Mouse (Mus musculus): Measurements from ENCODE around the gene Ralgapa2. TPM values are rescaled to one million over a fixed set of nuclear protein-coding genes. Genes with fewer than 3 reads are reported as not detected.

Gene Ralgapa2
- polyA plus RNA-seq, 1 experiment from 2014 or later, result 12.4 TPM

- Histone ChIP-seq H3K9ac (ENCODE audit: low read depth, low read length) (no peak overlapping the region), H3K27me3 (ENCODE audit: control insufficient read depth, insufficient read depth, low read depth, low read length) (no peaks in the 10 kb centered on the region), H3K36me3 (ENCODE audit: control insufficient read depth, insufficient read depth, low read length) (peaks cover 3% of the 10 kb centered on the region; the same call in 1 of the 2 replicates), H3K4me3 (ENCODE audit: low read depth, low read length) (no peak overlapping the region), H3K4me2 (ENCODE audit: low read length) (no peak overlapping the region), H3K27ac (ENCODE audit: low read length) (no peak overlapping the region), H3K4me1 (ENCODE audit: control insufficient read depth, insufficient read depth, low read length) (peaks cover 14% of the 10 kb centered on the region), H3K9me3 (replicated peaks; ENCODE audit: control insufficient read depth, low read length, poor library complexity, severe bottlenecking) (no peaks in the 10 kb centered on the region)
- ATAC-seq, result no peak
- 96% methylated on average over 2 of the region's 2 CpGs for WGBS
These were observed 190.1 kb downstream of the Ralgapa2 start for GRCm38 (mm10) chr2:146322019-146322418.

- H3K9me3 ChIP-seq (replicated peaks; ENCODE audit: control insufficient read depth, low read length, poor library complexity, severe bottlenecking), result no peaks in the 10 kb centered on the region
- H3K4me1 ChIP-seq (ENCODE audit: control insufficient read depth, insufficient read depth, low read length), result peaks cover 14% of the 10 kb centered on the region
- H3K36me3 ChIP-seq (ENCODE audit: control insufficient read depth, insufficient read depth, low read length), result peaks cover 3% of the 10 kb centered on the region; the same call in 1 of the 2 replicates
- H3K27me3 ChIP-seq (ENCODE audit: control insufficient read depth, insufficient read depth, low read depth, low read length), result no peaks in the 10 kb centered on the region
- H3K27ac ChIP-seq (ENCODE audit: low read length), result no peak overlapping the region
- 89% methylated on average over 2 of the region's 2 CpGs for WGBS
- no peak overlapping the region for H3K9ac ChIP-seq (ENCODE audit: low read depth, low read length)
- H3K4me2 ChIP-seq (ENCODE audit: low read length), result no peak overlapping the region
- no peak for ATAC-seq
- no peak overlapping the region for H3K4me3 ChIP-seq (ENCODE audit: low read depth, low read length)
These were observed 191.5 kb downstream of the Ralgapa2 start for GRCm38 (mm10) chr2:146320666-146321065.

- Histone ChIP-seq H3K4me2 (ENCODE audit: low read length) (no peak overlapping the region), H3K36me3 (ENCODE audit: control insufficient read depth, insufficient read depth, low read length) (no peaks in the 10 kb centered on the region), H3K27me3 (ENCODE audit: control insufficient read depth, insufficient read depth, low read depth, low read length) (no peaks in the 10 kb centered on the region), H3K9ac (ENCODE audit: low read depth, low read length) (no peak overlapping the region), H3K9me3 (replicated peaks; ENCODE audit: control insufficient read depth, low read length, poor library complexity, severe bottlenecking) (no peaks in the 10 kb centered on the region), H3K4me3 (ENCODE audit: low read depth, low read length) (no peak overlapping the region), H3K27ac (ENCODE audit: low read length) (no peak overlapping the region), H3K4me1 (ENCODE audit: control insufficient read depth, insufficient read depth, low read length) (0 out of 2 replicates have a peak, but pooled peaks cover 2% of the 10 kb centered on the region)
- WGBS, result 69% methylated on average over 5 of the region's 5 CpGs
- ATAC-seq, result no peak
These were observed 197.4 kb downstream of the Ralgapa2 start for GRCm38 (mm10) chr2:146314751-146315150.

- Histone ChIP-seq H3K27ac (ENCODE audit: low read length) (no peak overlapping the region), H3K4me3 (ENCODE audit: low read depth, low read length) (no peak overlapping the region), H3K27me3 (ENCODE audit: control insufficient read depth, insufficient read depth, low read depth, low read length) (no peaks in the 10 kb centered on the region), H3K9ac (ENCODE audit: low read depth, low read length) (no peak overlapping the region), H3K36me3 (ENCODE audit: control insufficient read depth, insufficient read depth, low read length) (no peaks in the 10 kb centered on the region), H3K4me1 (ENCODE audit: control insufficient read depth, insufficient read depth, low read length) (0 out of 2 replicates have a peak, but pooled peaks cover 2% of the 10 kb centered on the region), H3K4me2 (ENCODE audit: low read length) (no peak overlapping the region), H3K9me3 (replicated peaks; ENCODE audit: control insufficient read depth, low read length, poor library complexity, severe bottlenecking) (no peaks in the 10 kb centered on the region)
- WGBS, result 62% methylated on average over 4 of the region's 4 CpGs
- ATAC-seq, result no peak
These were observed 198.3 kb downstream of the Ralgapa2 start for GRCm38 (mm10) chr2:146313811-146314210.

- Histone ChIP-seq H3K9me3 (replicated peaks; ENCODE audit: control insufficient read depth, low read length, poor library complexity, severe bottlenecking) (no peaks in the 10 kb centered on the region), H3K4me1 (ENCODE audit: control insufficient read depth, insufficient read depth, low read length) (0 out of 2 replicates have a peak, but pooled peaks cover 2% of the 10 kb centered on the region), H3K36me3 (ENCODE audit: control insufficient read depth, insufficient read depth, low read length) (no peaks in the 10 kb centered on the region), H3K4me3 (ENCODE audit: low read depth, low read length) (no peak overlapping the region), H3K9ac (ENCODE audit: low read depth, low read length) (no peak overlapping the region), H3K27ac (ENCODE audit: low read length) (no peak overlapping the region), H3K4me2 (ENCODE audit: low read length) (no peak overlapping the region), H3K27me3 (ENCODE audit: control insufficient read depth, insufficient read depth, low read depth, low read length) (no peaks in the 10 kb centered on the region)
- WGBS, result 97% methylated on average over 3 of the region's 3 CpGs
- ATAC-seq, result no peak
These were observed 201.4 kb downstream of the Ralgapa2 start for GRCm38 (mm10) chr2:146310760-146311159.

GRCm38 (mm10) chr2:146310291-146310690, 201.9 kb downstream of the Ralgapa2 start:
- H3K27me3 ChIP-seq (ENCODE audit: control insufficient read depth, insufficient read depth, low read depth, low read length), result no peaks in the 10 kb centered on the region
- H3K4me3 ChIP-seq (ENCODE audit: low read depth, low read length), result no peak overlapping the region
- no peak overlapping the region for H3K27ac ChIP-seq (ENCODE audit: low read length)
- H3K36me3 ChIP-seq (ENCODE audit: control insufficient read depth, insufficient read depth, low read length), result no peaks in the 10 kb centered on the region
- no peak overlapping the region for H3K4me2 ChIP-seq (ENCODE audit: low read length)
- WGBS, result 47% methylated on average over 6 of the region's 6 CpGs
- no peaks in the 10 kb centered on the region for H3K9me3 ChIP-seq (replicated peaks; ENCODE audit: control insufficient read depth, low read length, poor library complexity, severe bottlenecking)
- H3K9ac ChIP-seq (ENCODE audit: low read depth, low read length), result no peak overlapping the region
- H3K4me1 ChIP-seq (ENCODE audit: control insufficient read depth, insufficient read depth, low read length), result 0 out of 2 replicates have a peak, but pooled peaks cover 2% of the 10 kb centered on the region
- ATAC-seq, result peak; percentile 48; the same call in 1 of the 2 replicates

- Histone ChIP-seq H3K9me3 (replicated peaks; ENCODE audit: control insufficient read depth, low read length, poor library complexity, severe bottlenecking) (no peaks in the 10 kb centered on the region), H3K36me3 (ENCODE audit: control insufficient read depth, insufficient read depth, low read length) (no peaks in the 10 kb centered on the region), H3K4me2 (ENCODE audit: low read length) (no peak overlapping the region), H3K9ac (ENCODE audit: low read depth, low read length) (no peak overlapping the region), H3K27me3 (ENCODE audit: control insufficient read depth, insufficient read depth, low read depth, low read length) (no peaks in the 10 kb centered on the region), H3K27ac (ENCODE audit: low read length) (no peak overlapping the region), H3K4me3 (ENCODE audit: low read depth, low read length) (no peak overlapping the region), H3K4me1 (ENCODE audit: control insufficient read depth, insufficient read depth, low read length) (0 out of 2 replicates have a peak, but pooled peaks cover 2% of the 10 kb centered on the region)
- ATAC-seq, result 0 out of 2 replicates have a peak, but pooled peaks have one; percentile 58
- WGBS, result 63% methylated on average over 2 of the region's 2 CpGs
These were observed 202.7 kb downstream of the Ralgapa2 start for GRCm38 (mm10) chr2:146309413-146309812.

- Histone ChIP-seq H3K4me1 (ENCODE audit: control insufficient read depth, insufficient read depth, low read length) (peaks cover 11% of the 10 kb centered on the region), H3K9me3 (replicated peaks; ENCODE audit: control insufficient read depth, low read length, poor library complexity, severe bottlenecking) (no peaks in the 10 kb centered on the region), H3K4me3 (ENCODE audit: low read depth, low read length) (no peak overlapping the region), H3K4me2 (ENCODE audit: low read length) (no peak overlapping the region), H3K9ac (ENCODE audit: low read depth, low read length) (no peak overlapping the region), H3K27ac (ENCODE audit: low read length) (no peak overlapping the region), H3K36me3 (ENCODE audit: control insufficient read depth, insufficient read depth, low read length) (no peaks in the 10 kb centered on the region), H3K27me3 (ENCODE audit: control insufficient read depth, insufficient read depth, low read depth, low read length) (no peaks in the 10 kb centered on the region)
- WGBS, result 79% methylated on average over 3 of the region's 3 CpGs
- no peak for ATAC-seq
These were observed 205.1 kb downstream of the Ralgapa2 start for GRCm38 (mm10) chr2:146307060-146307459.

- H3K4me3 ChIP-seq (ENCODE audit: low read depth, low read length), result no peak overlapping the region
- H3K27me3 ChIP-seq (ENCODE audit: control insufficient read depth, insufficient read depth, low read depth, low read length), result no peaks in the 10 kb centered on the region
- H3K4me1 ChIP-seq (ENCODE audit: control insufficient read depth, insufficient read depth, low read length), result peaks cover 19% of the 10 kb centered on the region
- peak; percentile 68; the same call in 1 of the 2 replicates for ATAC-seq
- H3K27ac ChIP-seq (ENCODE audit: low read length), result 0 out of 2 replicates have a peak overlapping the region, but pooled peaks have one; percentile 14
- H3K36me3 ChIP-seq (ENCODE audit: control insufficient read depth, insufficient read depth, low read length), result no peaks in the 10 kb centered on the region
- no peak overlapping the region for H3K4me2 ChIP-seq (ENCODE audit: low read length)
- no peaks in the 10 kb centered on the region for H3K9me3 ChIP-seq (replicated peaks; ENCODE audit: control insufficient read depth, low read length, poor library complexity, severe bottlenecking)
- 6% methylated on average over 9 of the region's 9 CpGs for WGBS
- H3K9ac ChIP-seq (ENCODE audit: low read depth, low read length), result no peak overlapping the region
These were observed 209.9 kb downstream of the Ralgapa2 start for GRCm38 (mm10) chr2:146302094-146302699.

Data from midbrain, embryonic 16.5 days (tissue).